Mouse (Mus musculus) bone marrow, adult 2 months (tissue): ENCODE measurements around the gene Copz1.
A peak's percentile ranks its signal among the peaks of the same experiment; 100 is the strongest.

Experiments
- CTCF ChIP-seq: fragments of 200-500 bp; IDR thresholded peaks from 2 replicates; pipeline ENCODE4 v1.5.1; 2011; ENCODE audit warnings: low read length, control low read depth; ENCODE audit not compliant: control insufficient read depth, insufficient read depth
- POLR2A ChIP-seq: fragments of 200-500 bp; IDR thresholded peaks from 2 replicates; pipeline ENCODE4 v1.6.1; 2011; ENCODE audit warnings: low read depth, mild to moderate bottlenecking, control low read depth, low read length, borderline replicate concordance; ENCODE audit not compliant: control insufficient read depth

GRCm38 (mm10) chr15:103240160-103241028, 32.1 kb upstream of the Copz1 start, which contains the start of gene Hnrnpa1:
- TF ChIP-seq POLR2A (peak; percentile 53; the same call in 1 of the 2 replicates), CTCF (no peak)
